In the genomic region with DNA sequence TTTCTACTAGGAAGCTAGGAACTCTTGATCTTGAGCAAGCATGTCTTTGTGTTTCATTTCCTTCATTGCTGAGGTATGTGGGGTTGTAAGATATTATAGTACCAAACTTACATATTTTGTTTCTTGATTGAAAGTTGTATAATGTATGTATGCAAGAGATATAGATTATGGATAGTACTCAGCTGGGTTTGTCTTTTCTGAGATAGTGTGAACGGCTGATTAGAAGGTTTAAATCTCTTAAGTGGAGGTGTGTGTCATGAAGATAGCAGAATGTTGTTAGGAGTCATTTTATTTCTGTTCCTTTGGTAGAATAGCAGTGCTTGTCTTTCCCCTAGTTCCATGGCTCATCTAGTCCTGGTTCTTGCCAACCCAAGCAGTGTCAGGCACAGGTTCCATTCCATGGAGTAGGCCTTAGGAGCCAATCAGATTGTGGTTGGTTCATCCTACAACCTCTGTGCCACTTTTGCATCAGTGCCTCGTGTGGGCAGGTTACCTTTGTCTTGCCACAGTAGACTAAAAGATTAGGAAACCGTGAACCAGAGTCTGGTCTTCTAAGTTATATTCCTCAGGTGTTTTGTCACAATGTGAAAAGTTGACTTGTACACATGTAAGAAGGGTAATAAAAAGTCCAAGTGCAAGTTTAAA, we compare ENCODE assay signal across 20 mouse cellular contexts.
"Had no signal": no experiment of that assay in that cellular context is flagged by ENCODE, and none has a peak within 500 bp of the region (broad histone marks: within the 10 kb centered on the region; RNA-seq: fewer than 3 reads in every experiment).

No protein-coding gene starts in this region.

- H3K27me3 ChIP-seq: limb, embryonic 13.5 days; midbrain, embryonic 12.5 days; midbrain, embryonic 15.5 days; neural tube, embryonic 12.5 days; neural tube, embryonic 15.5 days; stomach, embryonic 15.5 days had no signal

- H3K9me3 ChIP-seq: limb, embryonic 10.5 days; limb, embryonic 13.5 days; midbrain, embryonic 12.5 days; midbrain, embryonic 15.5 days; neural tube, embryonic 12.5 days; neural tube, embryonic 15.5 days; stomach, embryonic 15.5 days had no signal

- H3K9ac ChIP-seq: limb, embryonic 13.5 days; midbrain, embryonic 12.5 days; midbrain, embryonic 15.5 days; neural tube, embryonic 12.5 days; neural tube, embryonic 15.5 days; stomach, embryonic 15.5 days had no signal

- H3K36me3 ChIP-seq: limb, embryonic 13.5 days; midbrain, embryonic 15.5 days; neural tube, embryonic 12.5 days; neural tube, embryonic 15.5 days; stomach, embryonic 15.5 days had no signal

- H3K4me3 ChIP-seq: limb, embryonic 10.5 days; limb, embryonic 13.5 days; midbrain, embryonic 12.5 days; midbrain, embryonic 15.5 days; neural tube, embryonic 12.5 days; neural tube, embryonic 15.5 days; stomach, embryonic 15.5 days had no signal

- H3K4me1 ChIP-seq: limb, embryonic 10.5 days; limb, embryonic 13.5 days; midbrain, embryonic 12.5 days; midbrain, embryonic 15.5 days; neural tube, embryonic 12.5 days; neural tube, embryonic 15.5 days; stomach, embryonic 15.5 days had no signal

- H3K27ac ChIP-seq: limb, embryonic 10.5 days; limb, embryonic 13.5 days; midbrain, embryonic 12.5 days; midbrain, embryonic 15.5 days; neural tube, embryonic 12.5 days; neural tube, embryonic 15.5 days; stomach, embryonic 15.5 days had no signal

- ATAC-seq: intestine, embryonic 16.5 days; midbrain, embryonic 15.5 days had no signal

- DNase-seq: kidney, adult 18-20 months; kidney, adult 9 months; kidney, postnatal 14 days; kidney, postnatal 4 days; layer of hippocampus, adult 9-11 months; lung, adult 2 months; lung, postnatal 14 days; lung, postnatal 4 days; right cerebral cortex, adult 18-20 months; right cerebral cortex, postnatal 14 days; right cerebral cortex, postnatal 4 days; thymus, postnatal 25 days had no signal

- H3K4me2 ChIP-seq: limb, embryonic 13.5 days; midbrain, embryonic 12.5 days; midbrain, embryonic 15.5 days; neural tube, embryonic 12.5 days; neural tube, embryonic 15.5 days; stomach, embryonic 15.5 days had no signal
